Mouse (Mus musculus): ENCODE results near the gene Popdc3.
"Not testable (repeated sequence)": the region's sequence is repeated elsewhere in the genome, so short reads cannot be mapped to it uniquely, and the experiment has no call there.

The Popdc3 gene

GRCm38 (mm10) chr10:45177798-45178197 is at the start of gene Popdc3:
TSS of gene Popdc3 (plus strand) at chr10:45178098.
- DNase-seq, result not testable (repeated sequence)

- DNase-seq, result no peak
These were observed 48.8 kb upstream of the Popdc3 start for GRCm38 (mm10) chr10:45129105-45129504.

- DNase-seq, result peak; percentile 72
These were observed 47.9 kb upstream of the Popdc3 start for GRCm38 (mm10) chr10:45130004-45130403.

- DNase-seq, result peak; percentile 58
These were observed 45.5 kb upstream of the Popdc3 start for GRCm38 (mm10) chr10:45132371-45132770.

- DNase-seq, result no peak
These were observed 41.1 kb upstream of the Popdc3 start for GRCm38 (mm10) chr10:45136806-45137205.

GRCm38 (mm10) chr10:45139910-45140309 is 38.0 kb upstream of the Popdc3 start:
- no peak for DNase-seq

GRCm38 (mm10) chr10:45140474-45141212 is 37.3 kb upstream of the Popdc3 start:
- DNase-seq, result no peak

GRCm38 (mm10) chr10:45142359-45142758 is 35.5 kb upstream of the Popdc3 start:
- no peak for DNase-seq

GRCm38 (mm10) chr10:45144038-45144817 is 33.7 kb upstream of the Popdc3 start:
- DNase-seq, result no peak

- no peak for DNase-seq
These were observed 31.1 kb upstream of the Popdc3 start for GRCm38 (mm10) chr10:45146821-45147220.

GRCm38 (mm10) chr10:45151137-45151536 is 26.8 kb upstream of the Popdc3 start:
- no peak for DNase-seq

GRCm38 (mm10) chr10:45151771-45152692 is 25.9 kb upstream of the Popdc3 start:
- no peak for DNase-seq

GRCm38 (mm10) chr10:45154557-45155060 is 23.3 kb upstream of the Popdc3 start:
- no peak for DNase-seq

- no peak for DNase-seq
These were observed 12.0 kb upstream of the Popdc3 start for GRCm38 (mm10) chr10:45165851-45166250.

GRCm38 (mm10) chr10:45173927-45174326 is 4.0 kb upstream of the Popdc3 start:
- DNase-seq, result no peak

GRCm38 (mm10) chr10:45174345-45174744 is 3.6 kb upstream of the Popdc3 start:
- no peak for DNase-seq

- DNase-seq, result no peak
These were observed 2.9 kb downstream of the Popdc3 start for GRCm38 (mm10) chr10:45180677-45181326.

- DNase-seq, result no peak
These were observed 3.4 kb downstream of the Popdc3 start for GRCm38 (mm10) chr10:45181344-45181743.

- DNase-seq, result no peak
These were observed 7.6 kb downstream of the Popdc3 start for GRCm38 (mm10) chr10:45185457-45185856.

- no peak for DNase-seq
These were observed 15.7 kb downstream of the Popdc3 start for GRCm38 (mm10) chr10:45193330-45194310.

- DNase-seq, result no peak
These were observed 16.6 kb downstream of the Popdc3 start for GRCm38 (mm10) chr10:45194531-45194930.
